Mouse (Mus musculus): ENCODE measurements around the gene Trhr2.
A peak's percentile ranks its signal among the peaks of the same experiment; 100 is the strongest.

DNA sequence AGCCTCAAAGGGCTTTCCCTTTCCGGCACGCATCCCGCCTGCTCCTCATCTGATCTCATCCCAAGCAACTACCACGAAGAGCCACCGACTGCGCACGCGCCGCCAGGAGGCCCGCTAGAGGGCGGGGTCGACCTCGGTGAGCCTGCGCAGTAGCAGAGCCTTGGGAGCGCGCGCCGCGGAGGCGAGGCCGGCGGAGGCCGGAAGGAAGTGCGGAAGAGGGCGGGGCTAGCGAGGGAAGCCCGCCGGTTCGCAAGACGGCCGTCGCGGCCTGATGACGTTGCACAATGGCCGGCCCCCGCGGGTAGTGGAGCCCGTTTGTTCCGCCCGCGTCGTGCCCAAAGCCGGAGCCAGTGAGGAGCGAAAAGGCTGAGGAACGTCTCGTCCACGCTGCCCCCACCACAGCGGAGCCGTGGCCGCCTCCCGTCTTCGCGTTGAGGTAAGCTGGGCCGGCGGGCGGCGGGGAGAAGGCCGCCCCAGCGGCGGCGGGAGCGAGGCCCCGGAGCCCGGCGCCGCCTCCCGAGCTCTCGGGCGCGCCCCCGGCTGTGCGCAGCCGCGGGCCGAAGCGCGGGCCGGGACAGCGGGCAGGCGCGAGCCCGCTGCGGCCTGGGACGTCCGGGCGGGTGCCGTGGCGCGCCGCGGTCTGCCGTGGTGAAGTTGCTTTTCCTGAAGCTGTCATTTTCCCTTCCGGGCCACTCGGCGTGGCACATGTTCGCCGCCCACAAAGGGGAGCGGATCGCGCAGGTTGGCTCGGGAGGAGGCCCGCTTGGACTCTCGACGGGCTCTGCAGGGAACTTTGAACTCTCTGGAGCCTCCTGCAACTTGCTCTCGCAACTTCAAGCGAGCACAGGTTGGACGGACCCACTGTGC lies 16.1 kb upstream of the Trhr2 start, which contains the start of gene Zc3h18:
- TF ChIP-seq CTCF (IDR thresholded peaks at IDR 0.05; ENCODE audit: extremely low read depth, insufficient read length, insufficient replicate concordance, low read depth, low read length) (0 out of 2 replicates have a peak, but pooled peaks have one; percentile 13), POLR2A (IDR thresholded peaks at IDR 0.05; ENCODE audit: low read depth, low read length) (peak; percentile 72)
